Mouse (Mus musculus) frontal cortex, adult (tissue): ENCODE measurements around the gene Slc35e2.
A peak's percentile ranks its signal among the peaks of the same experiment; 100 is the strongest.

Source experiments
- ATAC-seq: cut with Nextera tagmentation; 2 replicates; pipeline ENCODE4 v1.9.2; 2017; ENCODE audit warnings: mild to moderate bottlenecking, moderate library complexity, mixed read lengths; ENCODE audit not compliant: low TSS enrichment

The Slc35e2 gene

DNA sequence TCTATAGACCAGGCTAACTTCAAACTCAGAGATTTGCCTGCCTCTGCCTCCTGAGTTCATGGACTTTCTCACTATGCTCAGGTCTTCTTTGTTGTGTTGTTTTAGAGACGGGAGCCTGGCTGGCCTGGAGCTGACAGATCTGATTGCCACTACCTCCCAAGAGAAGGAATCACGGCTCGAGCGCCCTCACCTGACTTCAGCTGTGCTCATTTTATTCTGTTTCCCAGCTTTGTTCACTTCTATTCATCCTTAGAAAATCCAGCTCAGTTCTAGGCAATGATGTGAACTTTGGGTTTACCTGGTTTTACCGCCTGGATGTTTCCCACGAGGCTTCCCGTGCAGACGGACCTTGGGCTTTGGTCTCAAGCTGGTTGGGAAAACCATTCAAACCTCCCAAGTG lies 25.7 kb upstream of the Slc35e2 start:
- ATAC-seq: no peak

DNA sequence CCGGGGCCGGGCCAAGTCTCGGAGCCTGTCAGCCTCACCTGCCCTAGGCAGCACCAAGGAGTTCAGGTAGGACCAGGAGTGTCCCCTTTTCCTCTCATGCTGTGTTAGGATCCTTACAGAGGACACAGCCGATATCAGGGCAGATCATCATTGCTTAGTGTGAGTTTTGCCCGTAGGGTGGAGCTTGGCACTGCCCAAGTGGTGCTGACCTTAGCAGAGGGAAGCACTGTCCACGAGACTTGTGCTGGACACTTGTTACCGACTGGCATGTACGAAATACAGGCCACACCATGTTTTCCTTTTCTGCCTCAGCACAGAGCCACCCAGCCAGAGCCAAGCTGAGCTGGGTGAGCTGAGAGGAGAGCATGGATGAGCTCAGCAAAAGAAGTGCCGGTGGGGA lies 24.1 kb upstream of the Slc35e2 start:
- ATAC-seq: no peak

- no peak for ATAC-seq
Measured at GRCm38 (mm10) chr4:155577741-155578140, 23.5 kb upstream of the Slc35e2 start.

- no peak for ATAC-seq
Measured at GRCm38 (mm10) chr4:155578336-155579125, 22.7 kb upstream of the Slc35e2 start.

DNA sequence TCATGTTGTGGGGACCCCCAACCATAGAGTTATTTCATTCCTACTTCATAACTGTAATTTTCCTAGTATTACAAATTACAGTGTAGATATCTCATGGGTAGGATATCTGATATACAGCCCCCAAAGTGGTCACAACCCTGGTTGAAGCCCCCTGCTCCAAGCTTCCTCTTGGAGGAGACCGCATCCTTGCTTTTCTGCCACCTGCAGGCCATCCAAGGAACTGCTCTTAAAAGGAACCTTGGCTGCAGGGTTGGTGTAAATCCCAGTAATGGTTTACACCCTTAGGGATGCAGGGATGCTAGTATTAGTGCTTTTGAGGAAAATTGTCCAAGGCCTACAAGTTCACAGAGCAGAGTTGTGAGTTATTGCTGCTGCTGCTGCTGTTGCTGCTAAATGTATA lies 20.8 kb upstream of the Slc35e2 start:
- ATAC-seq: no peak

DNA sequence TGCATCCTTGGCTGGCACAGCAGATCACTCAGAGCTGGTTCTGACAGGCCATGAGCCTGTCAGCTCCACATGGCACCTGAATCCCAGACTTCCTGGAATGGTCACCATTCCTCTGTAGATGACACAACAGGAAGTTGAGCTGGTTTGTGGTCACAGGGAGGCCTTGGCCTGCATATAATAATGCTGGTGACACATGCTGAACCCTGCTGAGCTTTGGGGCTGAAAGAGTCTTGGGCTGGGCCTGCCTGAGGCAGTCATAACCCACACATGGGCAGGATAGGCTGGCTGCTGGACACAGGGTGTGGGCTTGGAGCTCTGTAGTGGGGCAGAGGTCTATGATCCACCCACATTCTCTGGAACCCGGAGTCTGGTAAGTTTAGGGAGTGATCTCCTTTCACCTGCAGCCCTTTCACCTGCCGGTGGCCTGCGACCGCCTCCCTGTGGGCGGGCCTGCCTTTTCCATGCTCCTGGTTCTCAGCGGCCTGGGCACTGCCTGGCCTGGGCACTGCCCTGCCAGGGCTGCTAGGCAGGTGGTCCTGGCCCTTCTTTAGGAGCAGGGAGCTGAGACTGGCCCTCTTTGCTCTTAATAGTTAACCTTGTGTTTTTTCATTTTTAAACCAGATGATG lies 18.8 kb upstream of the Slc35e2 start:
- no peak for ATAC-seq

- ATAC-seq: no peak
Measured at GRCm38 (mm10) chr4:155589356-155589755, 11.9 kb upstream of the Slc35e2 start.

DNA sequence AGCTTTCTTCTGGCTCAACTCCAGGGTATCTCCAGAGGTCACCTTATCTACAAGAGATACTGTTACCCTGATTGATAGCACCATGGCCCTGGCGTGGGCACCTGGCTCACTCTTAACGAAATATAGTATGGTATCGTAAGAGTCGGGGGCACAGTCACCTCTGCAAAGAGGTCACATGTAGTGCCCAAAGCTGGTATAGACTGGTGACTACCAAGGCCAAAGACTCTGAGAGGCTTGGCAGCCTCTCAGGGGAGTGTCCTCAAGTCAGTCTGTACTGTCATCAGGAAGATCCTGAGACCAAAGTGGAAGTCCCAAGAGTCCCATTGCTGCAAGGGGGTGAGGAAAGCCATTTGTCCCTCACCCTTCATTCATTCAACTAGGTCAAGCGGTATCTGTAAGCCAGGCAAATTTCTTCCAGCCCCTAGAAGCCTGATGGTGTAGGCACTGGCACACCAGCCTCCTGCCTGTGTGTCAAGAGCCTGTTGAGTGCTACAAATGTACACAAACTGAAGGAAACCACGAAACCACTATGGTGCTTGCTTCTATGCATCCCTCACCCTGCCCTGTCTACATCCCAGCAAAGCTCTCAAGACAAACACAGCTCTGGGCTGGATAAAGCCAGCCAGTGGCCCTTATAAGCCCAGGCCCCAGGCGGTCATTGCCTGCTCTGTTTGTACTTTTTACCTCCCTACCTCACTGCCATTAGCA lies 10.1 kb upstream of the Slc35e2 start:
- ATAC-seq: no peak

GRCm38 (mm10) chr4:155593780-155594179 lies 7.4 kb upstream of the Slc35e2 start:
- no peak for ATAC-seq

GRCm38 (mm10) chr4:155595777-155596176 lies 5.4 kb upstream of the Slc35e2 start:
- no peak for ATAC-seq

DNA sequence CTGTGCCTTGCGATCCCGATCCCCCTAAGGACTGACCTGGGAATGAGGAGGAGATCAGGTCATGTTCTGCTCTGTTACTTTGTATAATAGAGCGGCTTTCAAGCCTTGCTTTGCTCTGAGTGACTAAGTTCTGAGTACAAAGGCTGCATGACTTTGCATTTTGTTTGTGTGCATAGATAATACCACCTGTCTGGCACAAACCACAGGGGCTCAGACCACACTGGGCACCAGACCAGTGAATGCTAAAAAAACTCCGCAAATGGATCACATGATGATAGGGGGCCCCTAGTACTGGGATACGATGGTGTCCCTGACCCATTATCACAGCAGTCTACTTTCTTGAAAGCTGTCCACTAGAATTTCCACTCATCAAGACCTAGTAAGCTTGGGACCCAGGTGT lies 4.6 kb upstream of the Slc35e2 start:
- ATAC-seq: no peak

GRCm38 (mm10) chr4:155598536-155598935 lies 2.7 kb upstream of the Slc35e2 start:
- ATAC-seq: no peak

DNA sequence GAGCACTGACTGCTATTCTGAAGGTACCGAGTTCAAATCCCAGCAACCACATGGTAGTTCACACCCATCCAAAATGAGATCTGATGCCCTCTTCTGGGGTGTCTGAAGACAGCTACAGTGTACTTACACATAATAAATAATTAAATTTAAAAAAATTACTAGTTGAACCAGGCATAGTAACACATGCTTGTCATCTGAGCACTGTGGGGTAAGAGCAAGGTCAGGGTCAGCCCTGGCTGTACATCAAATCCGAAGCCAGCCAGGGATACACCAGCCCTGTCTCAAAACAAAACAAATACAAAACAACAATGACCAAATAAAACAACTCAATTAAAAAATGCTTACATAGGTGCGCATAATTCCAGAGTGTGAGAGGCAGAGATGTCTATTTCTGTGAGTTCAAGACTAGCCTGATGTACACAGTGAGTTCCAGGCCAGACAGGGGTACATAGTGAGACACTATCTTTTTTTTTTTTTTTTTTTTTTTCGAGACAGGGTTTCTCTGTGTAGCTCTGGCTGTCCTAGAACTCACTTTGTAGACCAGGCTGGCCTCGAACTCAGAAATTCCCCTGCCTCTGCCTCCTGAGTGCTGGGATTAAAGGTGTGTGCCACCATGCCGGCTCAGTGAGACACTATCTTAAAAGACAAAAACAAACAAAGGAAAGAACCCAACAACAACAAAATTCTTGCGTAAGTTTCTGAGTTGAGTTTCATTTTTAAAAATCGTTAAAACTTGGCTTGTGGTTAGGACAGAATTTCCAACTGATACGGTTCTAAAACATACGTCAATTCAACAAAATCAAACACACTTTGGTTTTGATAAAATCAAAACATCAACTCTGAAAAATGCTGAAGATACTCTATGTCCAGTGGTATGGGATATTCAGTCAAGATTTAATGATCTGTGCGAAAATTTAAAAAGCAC lies 1.1 kb upstream of the Slc35e2 start:
- ATAC-seq: no peak

GRCm38 (mm10) chr4:155601997-155602456 lies 811 bp downstream of the Slc35e2 start:
- ATAC-seq: peak; percentile 27; the same call in 1 of the 2 replicates

DNA sequence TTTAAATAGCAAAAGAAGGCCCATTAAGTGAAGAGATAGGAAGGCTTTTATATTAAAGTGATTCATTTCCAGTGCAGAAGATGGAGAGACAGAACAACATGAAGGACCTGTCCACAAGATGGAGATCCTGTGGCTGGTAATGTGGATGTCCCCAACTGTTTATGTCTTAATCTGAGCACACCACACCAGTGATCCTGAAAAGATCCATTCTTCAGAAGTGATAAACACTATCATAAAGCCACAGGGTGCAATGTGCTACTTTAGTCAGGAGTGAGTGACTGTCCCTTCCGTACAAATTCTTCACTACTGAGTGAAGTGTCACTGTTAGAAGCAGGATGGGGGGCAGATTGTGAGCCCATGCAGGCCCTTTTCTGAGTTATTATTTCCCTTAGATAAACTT lies 1.5 kb downstream of the Slc35e2 start:
- ATAC-seq: no peak

- ATAC-seq: no peak
Measured at GRCm38 (mm10) chr4:155603801-155604200, 2.6 kb downstream of the Slc35e2 start.

- ATAC-seq: no peak
Measured at GRCm38 (mm10) chr4:155605132-155605531, 3.9 kb downstream of the Slc35e2 start.

DNA sequence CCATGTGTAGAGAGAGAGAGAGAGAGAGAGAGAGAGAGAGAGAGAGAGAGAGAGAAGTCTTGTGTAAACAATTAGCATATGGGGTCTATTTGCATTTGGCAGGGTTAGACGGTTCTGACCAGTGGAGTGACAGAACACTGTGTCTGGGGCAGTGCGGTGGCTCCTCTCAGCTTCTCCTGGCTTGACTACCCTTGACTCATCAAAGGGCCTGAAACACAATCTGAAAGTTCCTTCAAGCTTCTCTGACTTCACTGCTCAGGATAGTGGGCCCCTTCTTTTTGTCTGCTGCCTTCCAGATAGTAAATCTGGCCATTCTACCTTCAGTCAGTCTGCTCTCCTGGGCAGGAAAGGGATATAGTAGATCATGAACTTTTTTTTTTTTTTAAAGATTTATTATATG lies 5.6 kb downstream of the Slc35e2 start:
- no peak for ATAC-seq

DNA sequence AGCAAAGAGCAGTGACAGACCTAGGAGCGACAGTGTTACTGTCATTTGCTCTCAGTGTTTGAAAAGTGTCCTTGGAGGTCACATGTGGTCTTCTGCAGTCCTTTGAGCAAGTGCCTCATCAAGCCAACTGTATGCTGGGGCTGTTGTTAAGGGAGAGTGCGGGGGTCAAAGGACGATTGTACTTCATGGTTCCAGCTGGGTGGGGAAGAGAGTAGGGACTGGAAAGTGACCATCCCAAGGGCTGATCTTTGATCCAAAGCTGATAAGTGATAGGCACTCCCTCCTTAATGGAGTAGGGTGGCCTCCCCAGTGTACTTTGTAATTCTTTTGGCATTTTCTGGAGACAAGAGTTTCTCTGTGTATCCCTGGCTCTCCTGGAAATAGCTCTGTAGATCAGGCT lies 10.6 kb downstream of the Slc35e2 start:
- no peak for ATAC-seq

GRCm38 (mm10) chr4:155613264-155613663 lies 12.0 kb downstream of the Slc35e2 start:
- no peak for ATAC-seq

DNA sequence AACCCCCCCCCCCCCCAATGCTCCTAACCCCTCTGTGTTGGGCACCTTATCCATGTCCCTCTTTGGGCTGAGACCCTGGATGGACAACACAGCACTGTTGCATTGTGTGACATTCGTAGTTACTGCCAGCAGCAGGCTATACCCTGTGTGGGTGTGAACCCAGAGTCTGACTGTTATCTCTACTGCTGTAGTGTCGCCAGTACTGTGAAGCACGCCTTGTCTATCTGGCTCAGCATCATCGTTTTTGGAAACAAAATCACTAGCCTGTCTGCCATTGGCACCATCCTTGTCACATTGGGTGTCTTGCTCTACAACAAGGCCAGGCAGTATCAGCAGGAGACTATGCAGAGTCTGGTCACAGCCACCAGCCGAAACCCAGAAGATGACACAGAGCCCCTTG lies 17.1 kb downstream of the Slc35e2 start:
- ATAC-seq: no peak
